Mouse (Mus musculus) lung, adult 10 weeks (tissue): ENCODE data around the gene B4galnt2. TPM values are rescaled to one million over a fixed set of nuclear protein-coding genes. Genes with fewer than 3 reads are reported as not detected.

Experiments
- polyA plus RNA-seq: library from polyadenylated mRNA; stranded (reverse); fragments of 350-450 nt; fragmentation: Illumina TruSeq; extraction: RNeasy Lipid Tissue Mini Kit (QIAGEN cat#74804); gene quantifications from one replicate; pipeline ENCODE4 v1.2.3, GENCODE M21; 2014; ENCODE audit warnings: low read depth, low replicate concordance; ENCODE audit not compliant: insufficient read depth

B4galnt2 gene
- not detected for polyA plus RNA-seq

DNA sequence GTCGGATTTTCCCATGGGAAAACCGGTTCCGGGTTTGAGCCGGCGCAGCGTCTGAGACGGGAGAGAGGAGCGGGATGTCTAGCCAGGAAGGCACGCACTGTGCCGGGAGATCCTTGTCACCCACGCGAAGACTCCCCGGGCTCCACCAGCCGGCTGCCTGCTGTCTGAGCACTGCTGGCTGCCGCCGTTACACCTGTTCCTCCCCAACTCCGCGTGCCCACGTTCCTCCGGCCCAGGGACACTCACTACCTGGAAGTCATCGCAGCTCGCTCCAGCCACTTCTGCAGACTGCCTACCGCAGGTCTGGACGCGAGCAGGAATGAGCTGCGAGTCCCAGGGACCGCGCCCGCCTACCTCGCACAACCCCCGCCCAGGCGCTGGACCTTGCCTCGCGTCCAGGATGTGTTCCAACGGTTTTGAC lies at the start of gene B4galnt2:
TSS of gene B4galnt2 (minus strand) at position 321 of the 421 bp plus-strand sequence.

DNA sequence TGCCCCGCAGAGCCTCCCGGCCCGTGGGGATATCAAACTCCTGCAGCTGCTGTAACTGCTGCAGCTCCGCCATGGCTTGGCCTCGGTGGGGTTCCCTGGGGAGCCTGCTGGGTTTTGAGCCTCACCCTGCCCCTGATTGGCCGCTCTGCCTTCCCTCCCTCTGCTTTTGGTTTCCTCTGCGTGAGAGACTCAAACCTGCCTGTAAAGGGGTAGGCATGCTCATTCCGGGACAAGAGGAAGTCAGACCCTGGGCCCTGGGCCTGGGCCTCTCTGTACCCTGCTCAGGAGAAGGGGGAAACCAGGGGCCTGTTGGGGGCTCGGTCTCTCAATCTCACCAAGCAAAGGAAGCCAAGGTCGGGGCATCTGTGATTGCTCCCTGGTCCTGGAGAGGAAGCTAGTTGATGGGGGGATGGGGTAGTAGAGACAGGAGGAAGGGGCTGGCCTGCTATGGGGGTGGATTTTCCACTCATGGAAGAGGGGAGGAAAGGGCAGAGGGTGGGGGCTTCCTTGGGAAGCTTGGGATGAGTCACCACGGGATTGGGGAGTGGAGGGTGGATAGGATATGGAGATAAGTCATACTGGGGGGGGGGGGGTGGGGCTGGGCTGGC lies 72.5 kb downstream of the B4galnt2 start, which contains the start of gene Abi3:
TSS of gene Abi3 (minus strand) at position 403 of the 608 bp plus-strand sequence.

DNA sequence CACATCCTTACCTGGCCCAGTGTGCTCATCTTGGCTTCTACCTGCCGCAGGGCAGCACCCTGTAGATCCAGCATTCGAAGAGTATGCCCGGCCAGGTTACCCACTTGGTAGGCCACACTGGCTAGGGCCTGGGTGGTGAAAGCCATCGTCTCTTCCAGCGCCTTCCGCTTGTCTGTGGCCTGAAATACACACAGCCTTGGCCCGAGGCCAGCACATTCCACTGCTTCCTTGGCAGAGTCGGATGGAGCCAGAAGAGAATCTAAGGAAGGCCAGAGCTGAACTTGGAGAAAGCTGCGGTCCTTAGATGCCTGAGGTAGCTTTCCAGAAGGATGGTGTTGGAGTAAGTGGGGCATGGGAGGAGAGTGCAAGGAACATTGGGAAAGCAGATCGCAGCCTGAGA lies 77.6 kb downstream of the B4galnt2 start, which contains the start of gene Gngt2:
TSS of gene Gngt2 (plus strand) at position 158 of the 400 bp plus-strand sequence.

DNA sequence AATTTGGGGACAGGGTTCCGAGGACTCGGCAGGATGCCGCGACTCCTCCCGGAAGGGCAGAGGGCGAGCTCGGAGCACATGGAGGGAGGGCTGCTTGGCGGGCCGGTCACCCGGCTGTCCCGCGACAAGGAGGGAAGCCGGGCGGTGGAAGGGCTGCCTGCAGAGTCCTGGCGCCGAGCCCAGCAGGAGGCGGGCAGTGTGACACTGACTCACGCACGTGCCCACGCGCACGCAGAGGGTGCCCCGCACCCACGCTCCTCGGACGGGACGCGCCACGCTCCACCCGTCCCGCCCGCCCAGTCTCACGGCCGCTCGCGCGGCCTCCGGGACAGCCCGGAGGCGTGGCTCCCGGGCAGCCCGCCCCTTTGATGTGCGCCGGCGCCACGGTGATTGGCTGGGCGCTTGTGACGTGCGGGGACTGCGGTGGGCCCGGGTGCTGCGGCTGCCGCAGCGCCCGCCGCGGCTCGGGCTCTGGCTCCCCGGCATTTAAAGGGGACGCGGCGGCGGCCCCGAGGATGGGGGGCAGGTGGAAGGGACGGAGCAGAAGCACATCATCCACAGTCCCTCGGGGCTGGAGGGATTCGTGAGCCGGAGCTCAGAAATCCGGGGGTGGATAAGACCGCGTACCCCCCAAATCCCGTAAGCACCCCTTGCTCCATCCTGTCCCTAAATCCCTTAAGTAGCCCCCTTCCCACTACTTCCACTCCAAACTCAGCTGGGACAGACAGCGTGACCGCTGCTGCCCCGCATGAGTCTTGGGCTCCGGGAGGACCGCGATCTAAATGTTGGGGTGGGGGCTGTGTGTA lies 90.4 kb downstream of the B4galnt2 start, which contains the start of gene Phospho1:
TSS of gene Phospho1 (plus strand) at position 429 of the 806 bp plus-strand sequence.

Other genes starting within 250 kb of the B4galnt2 start
- 104 TPM for gene Phb, start 247.9 kb downstream of the B4galnt2 start, polyA plus RNA-seq
- 15.5 TPM for gene Zfp652, start 202.2 kb downstream of the B4galnt2 start, polyA plus RNA-seq
- not detected for gene B130006D01Rik, start 191.3 kb downstream of the B4galnt2 start, polyA plus RNA-seq
- 23.5 TPM for gene Phospho1, start 90.4 kb downstream of the B4galnt2 start, polyA plus RNA-seq
- 167 TPM for gene Gngt2, start 77.7 kb downstream of the B4galnt2 start, polyA plus RNA-seq
- gene Abi3, start 72.4 kb downstream of the B4galnt2 start, polyA plus RNA-seq, result 35.6 TPM
- 0.35 TPM for gene Igf2bp1, start 91.0 kb upstream of the B4galnt2 start, polyA plus RNA-seq
- not detected for gene Gip, start 109.7 kb upstream of the B4galnt2 start, polyA plus RNA-seq
- gene Snf8, start 120.0 kb upstream of the B4galnt2 start, polyA plus RNA-seq, result 69.6 TPM
- 35.5 TPM for gene Ube2z, start 150.5 kb upstream of the B4galnt2 start, polyA plus RNA-seq
- 235 TPM for gene Atp5g1, start 160.8 kb upstream of the B4galnt2 start, polyA plus RNA-seq
- 0.70 TPM for gene Calcoco2, start 197.1 kb upstream of the B4galnt2 start, polyA plus RNA-seq
- gene Ttll6, start 218.9 kb upstream of the B4galnt2 start, polyA plus RNA-seq, result 1.8 TPM